Mouse (Mus musculus) spleen, postnatal 4 days (tissue): Measurements from ENCODE around the gene Hs3st1.

Source experiments
- DNase-seq, 2 experiments: peaks; one replicate each; pipeline ENCODE4 v3.0.0; 2022; ENCODE audit warnings: low spot score in 2 of 2

Hs3st1 gene

GRCm38 (mm10) chr5:39643260-39643923, 111.9 kb downstream of the Hs3st1 start:
- no peak for DNase-seq

GRCm38 (mm10) chr5:39642222-39642770, 113.0 kb downstream of the Hs3st1 start:
- DNase-seq, result no peak

- DNase-seq, result peak; percentile 24 to 77
Observed at GRCm38 (mm10) chr5:39639438-39640177, 115.7 kb downstream of the Hs3st1 start.

GRCm38 (mm10) chr5:39638926-39639325, 116.3 kb downstream of the Hs3st1 start:
- DNase-seq, result no peak

- DNase-seq, result no peak
Observed at GRCm38 (mm10) chr5:39637874-39638273, 117.4 kb downstream of the Hs3st1 start.

GRCm38 (mm10) chr5:39636090-39636489, 119.2 kb downstream of the Hs3st1 start:
- DNase-seq, result no peak

GRCm38 (mm10) chr5:39634300-39635047, 120.8 kb downstream of the Hs3st1 start:
- DNase-seq, result no peak

GRCm38 (mm10) chr5:39633206-39633605, 122.1 kb downstream of the Hs3st1 start:
- DNase-seq, result no peak

GRCm38 (mm10) chr5:39630841-39631240, 124.4 kb downstream of the Hs3st1 start:
- peak in 1 of 2 experiments; percentile 16 for DNase-seq

GRCm38 (mm10) chr5:39625037-39625473, 130.2 kb downstream of the Hs3st1 start:
- no peak for DNase-seq

- DNase-seq, result no peak
Observed at GRCm38 (mm10) chr5:39624218-39624590, 131.1 kb downstream of the Hs3st1 start.

GRCm38 (mm10) chr5:39623304-39624217, 131.7 kb downstream of the Hs3st1 start:
- no peak for DNase-seq

- no peak for DNase-seq
Observed at GRCm38 (mm10) chr5:39620206-39620866, 134.9 kb downstream of the Hs3st1 start.

- no peak for DNase-seq
Observed at GRCm38 (mm10) chr5:39617354-39617977, 137.8 kb downstream of the Hs3st1 start.

GRCm38 (mm10) chr5:39615202-39615601, 140.1 kb downstream of the Hs3st1 start:
- DNase-seq, result no peak

- DNase-seq, result no peak
Observed at GRCm38 (mm10) chr5:39613534-39613933, 141.7 kb downstream of the Hs3st1 start.

- no peak for DNase-seq
Observed at GRCm38 (mm10) chr5:39612240-39612639, 143.0 kb downstream of the Hs3st1 start.

- no peak for DNase-seq
Observed at GRCm38 (mm10) chr5:39608260-39608659, 147.0 kb downstream of the Hs3st1 start.

- DNase-seq, result no peak
Observed at GRCm38 (mm10) chr5:39594737-39595136, 160.5 kb downstream of the Hs3st1 start.
